Mouse (Mus musculus) E14TG2a.4 (cell line): Measurements from ENCODE around the gene E130114P18Rik.

Experiments used
- H3K27me3 ChIP-seq: 2 replicates; pipeline ENCODE4 v1.6.1; 2014; ENCODE audit warnings: low read length, control low read depth; ENCODE audit not compliant: insufficient read depth
- H3K36me3 ChIP-seq: 2 replicates; pipeline ENCODE4 v1.6.1; 2014; ENCODE audit warnings: low read length, control low read depth; ENCODE audit not compliant: insufficient read depth
- H3K4me1 ChIP-seq: replicated peaks from 2 replicates; pipeline ENCODE4 v1.6.1; 2014; ENCODE audit warnings: low read depth, low read length, control low read depth
- H3K4me3 ChIP-seq: replicated peaks from 2 replicates; pipeline ENCODE4 v1.5.1; 2014; ENCODE audit warnings: mild to moderate bottlenecking, low read length
- H3K9me3 ChIP-seq: 2 replicates; pipeline ENCODE4 v1.6.1; 2014; ENCODE audit warnings: low read length, control low read depth
- CTCF ChIP-seq: conservative IDR thresholded peaks from 2 replicates; pipeline ENCODE4 v1.5.1; 2014; ENCODE audit warnings: low read length
- NANOG ChIP-seq: IDR thresholded peaks from 2 replicates; pipeline ENCODE4 v1.6.1; 2014; ENCODE audit warnings: borderline replicate concordance, low read length, mixed read lengths
- POU5F1 ChIP-seq: IDR thresholded peaks from 2 replicates; pipeline ENCODE4 v1.6.1; 2014; ENCODE audit warnings: low read length, borderline replicate concordance

E130114P18Rik gene

DNA sequence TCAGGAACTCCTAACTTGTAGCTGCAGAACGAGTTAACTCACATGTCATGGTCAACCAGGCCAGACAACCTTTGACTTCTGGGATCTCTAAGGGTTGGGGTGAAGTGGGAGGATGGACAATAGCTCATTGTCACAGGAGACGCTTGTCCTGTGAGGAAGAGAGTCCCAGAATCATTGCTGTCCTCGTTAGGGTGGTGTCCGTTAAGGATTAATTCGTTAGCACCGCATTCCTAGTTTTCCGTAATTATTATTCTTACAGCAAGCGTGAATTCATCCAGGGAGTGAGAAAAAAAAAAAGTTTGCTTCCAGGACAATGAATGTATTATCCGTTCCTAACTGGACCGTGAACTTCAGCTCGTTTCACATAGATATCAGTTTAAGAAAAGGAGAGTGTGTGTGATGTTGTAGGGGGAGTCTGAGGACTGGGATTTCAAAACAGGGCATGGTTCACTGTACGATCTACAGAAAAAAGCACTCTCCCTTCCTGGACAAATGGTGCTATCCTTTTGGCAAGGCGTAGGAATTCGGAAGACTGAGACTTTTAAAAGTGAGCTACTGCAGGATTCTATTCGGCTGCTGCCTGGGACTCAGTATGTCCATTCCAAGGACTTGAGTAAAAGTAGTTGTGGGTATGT, 195.0 kb downstream of the E130114P18Rik start:
- TF ChIP-seq CTCF (no peak), NANOG (no peak), POU5F1 (no peak)
- Histone ChIP-seq H3K9me3 (no peaks in the 10 kb centered on the region), H3K4me3 (no peak overlapping the region), H3K36me3 (no peaks in the 10 kb centered on the region), H3K4me1 (no peaks in the 10 kb centered on the region), H3K27me3 (peaks cover 3% of the 10 kb centered on the region; the same call in 1 of the 2 replicates)

DNA sequence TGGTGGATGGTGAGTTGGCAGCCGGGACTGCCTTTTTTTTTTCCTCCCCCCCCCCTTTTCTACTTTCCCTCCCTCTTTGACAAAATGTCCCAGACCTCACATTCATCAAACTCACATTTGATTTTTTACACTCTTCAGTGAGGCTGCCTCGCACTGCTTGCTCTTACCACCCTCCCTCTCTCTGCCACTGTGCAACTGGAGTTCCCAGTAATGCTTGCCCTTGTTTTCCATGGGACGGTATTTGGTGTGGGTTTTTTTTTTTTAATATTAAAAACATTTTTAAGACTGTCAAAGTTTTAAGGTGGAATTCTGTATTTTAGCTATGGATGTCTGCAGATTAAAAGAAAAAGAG, 195.8 kb downstream of the E130114P18Rik start:
- Histone ChIP-seq H3K36me3 (no peaks in the 10 kb centered on the region), H3K27me3 (peaks cover 3% of the 10 kb centered on the region; the same call in 1 of the 2 replicates), H3K4me3 (no peak overlapping the region), H3K9me3 (no peaks in the 10 kb centered on the region), H3K4me1 (no peaks in the 10 kb centered on the region)
- no peak for TF ChIP-seq NANOG
- no peak for TF ChIP-seq CTCF
- TF ChIP-seq POU5F1: no peak

DNA sequence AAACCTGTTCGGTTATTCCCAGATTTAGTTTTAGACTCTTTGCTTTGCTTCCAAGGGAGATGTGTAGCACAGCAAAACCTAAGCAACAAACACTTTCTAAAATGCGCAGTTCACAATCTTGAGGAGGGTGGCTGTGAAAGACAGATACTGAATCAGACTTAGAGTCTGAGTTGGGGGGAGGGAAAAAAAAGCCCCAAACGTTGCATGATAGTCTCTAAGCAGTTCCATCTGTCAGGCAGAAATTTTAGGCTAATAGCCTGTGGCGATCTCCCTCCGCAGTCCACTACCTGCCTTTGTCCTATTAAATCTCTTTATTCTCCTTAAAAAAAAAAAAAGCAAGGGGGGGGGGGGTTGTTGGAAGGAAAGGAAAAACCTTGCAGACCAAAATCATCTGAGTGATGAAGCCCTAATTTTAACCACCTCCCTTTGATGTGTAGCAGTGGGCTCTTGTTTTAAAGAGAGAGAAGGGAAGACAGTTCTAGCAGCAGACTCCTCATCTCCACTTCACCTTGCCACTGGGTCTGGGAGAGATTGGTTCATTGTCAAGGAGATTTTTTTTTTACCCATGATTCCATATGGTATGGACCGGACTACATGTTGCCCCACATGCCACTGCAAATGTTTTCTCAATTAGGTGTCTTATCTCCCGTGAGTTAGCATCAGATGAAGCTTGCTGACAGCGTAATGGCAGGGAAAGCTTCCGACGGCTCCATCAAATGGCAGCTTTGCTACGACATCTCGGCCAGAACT, 196.4 kb downstream of the E130114P18Rik start:
- Histone ChIP-seq H3K27me3 (peaks cover 3% of the 10 kb centered on the region; the same call in 1 of the 2 replicates), H3K4me3 (no peak overlapping the region), H3K4me1 (no peaks in the 10 kb centered on the region), H3K36me3 (no peaks in the 10 kb centered on the region), H3K9me3 (no peaks in the 10 kb centered on the region)
- TF ChIP-seq NANOG (no peak), CTCF (no peak), POU5F1 (no peak)

DNA sequence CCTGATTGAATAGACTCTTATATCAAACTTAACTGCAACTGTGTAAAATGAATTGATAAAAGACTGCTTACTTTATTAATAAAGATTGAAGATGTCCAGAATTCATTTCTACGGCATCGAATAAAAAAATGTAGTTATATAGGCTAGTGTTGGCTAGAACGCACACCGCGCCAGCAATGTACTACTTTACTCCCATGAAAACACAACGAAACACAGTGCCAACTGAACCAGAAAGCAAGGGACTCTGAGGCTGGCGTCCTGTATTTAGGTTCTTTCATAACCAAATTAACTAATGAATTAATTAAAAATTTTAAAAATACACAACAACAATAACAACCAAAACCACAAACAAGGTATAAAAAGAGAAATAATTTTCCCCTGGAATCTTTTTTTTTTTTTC, 197.0 kb downstream of the E130114P18Rik start:
- Histone ChIP-seq H3K36me3 (no peaks in the 10 kb centered on the region), H3K9me3 (no peaks in the 10 kb centered on the region), H3K4me1 (no peaks in the 10 kb centered on the region), H3K4me3 (no peak overlapping the region), H3K27me3 (peaks cover 3% of the 10 kb centered on the region; the same call in 1 of the 2 replicates)
- TF ChIP-seq POU5F1 (no peak), CTCF (no peak), NANOG (no peak)

DNA sequence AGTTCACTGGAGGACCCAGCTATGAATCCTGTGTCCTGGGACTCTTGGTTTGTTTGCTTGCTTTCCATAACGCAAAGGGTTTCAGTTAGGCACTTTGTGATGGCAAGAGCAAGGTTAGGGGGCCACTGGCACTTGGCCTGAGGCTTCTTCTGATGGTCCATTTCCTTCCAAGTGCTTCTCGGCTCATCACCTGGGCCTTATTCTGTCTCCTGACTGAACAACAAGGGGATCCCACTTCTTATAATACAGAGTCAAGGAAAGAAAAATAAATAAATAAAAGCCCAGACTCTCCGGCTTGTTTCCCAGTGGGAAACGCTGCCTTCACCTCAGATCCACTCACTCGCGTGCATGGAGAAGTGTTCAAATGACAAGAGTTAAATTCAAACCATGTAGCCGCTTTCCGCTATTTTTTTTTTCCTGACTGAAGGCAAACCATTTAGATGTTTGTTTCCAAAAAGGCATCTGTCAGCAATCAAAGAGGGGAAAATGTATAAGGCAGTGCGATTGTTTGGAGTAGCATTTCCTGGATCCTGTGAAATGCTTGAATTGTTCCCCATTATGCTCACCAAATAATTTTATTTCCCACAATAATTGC, 199.2 kb downstream of the E130114P18Rik start:
- H3K27me3 ChIP-seq: peaks cover 3% of the 10 kb centered on the region; the same call in 1 of the 2 replicates

DNA sequence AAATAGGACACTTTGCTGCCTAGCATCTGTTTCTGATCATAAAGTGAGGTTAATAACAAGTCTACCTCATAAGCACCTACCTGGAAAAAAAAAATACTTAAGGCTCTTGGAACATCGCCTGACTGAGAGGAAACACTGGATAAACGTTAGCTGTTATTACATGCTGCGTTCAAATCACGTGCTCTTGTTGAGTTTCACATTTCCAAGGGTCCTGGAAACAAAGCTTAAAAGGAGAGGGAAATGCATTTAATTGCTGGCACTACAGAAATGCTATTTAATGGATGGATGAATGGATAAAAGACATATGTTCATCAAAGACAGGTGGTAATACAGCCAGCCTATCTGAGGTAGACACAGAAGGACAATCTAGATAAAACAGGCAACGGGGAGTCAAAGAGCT, 200.4 kb downstream of the E130114P18Rik start:
- peaks cover under 1% of the 10 kb centered on the region; the same call in 1 of the 2 replicates for H3K27me3 ChIP-seq
- H3K4me1 ChIP-seq: no peaks in the 10 kb centered on the region
- no peaks in the 10 kb centered on the region for H3K36me3 ChIP-seq

More for the DNA sequence above, 199.2 kb downstream of the E130114P18Rik start:
- Histone ChIP-seq H3K4me3 (no peak overlapping the region), H3K9me3 (no peaks in the 10 kb centered on the region), H3K36me3 (no peaks in the 10 kb centered on the region), H3K4me1 (no peaks in the 10 kb centered on the region)
- no peak for TF ChIP-seq NANOG
- no peak for TF ChIP-seq POU5F1
- no peak for TF ChIP-seq CTCF

DNA sequence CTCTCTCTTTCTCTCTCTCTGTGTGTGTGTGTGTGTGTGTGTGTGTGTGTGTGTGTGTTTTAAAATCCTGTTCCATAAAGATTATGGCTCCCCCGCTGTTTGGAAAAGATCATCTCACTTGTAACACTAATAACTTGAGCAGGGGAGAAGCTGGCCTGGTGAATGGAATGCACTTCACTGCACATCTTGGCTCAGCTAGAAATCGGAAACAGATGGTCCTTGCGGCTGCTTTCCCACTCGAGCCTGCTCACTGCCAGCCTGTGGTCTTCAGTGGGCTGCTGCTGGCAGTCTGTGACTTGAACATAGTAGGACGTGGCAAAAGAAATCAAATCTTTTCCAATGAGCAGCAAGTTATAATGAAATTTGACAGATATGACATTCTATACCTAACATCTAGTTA, 202.4 kb downstream of the E130114P18Rik start:
- no peak overlapping the region for H3K4me3 ChIP-seq
- TF ChIP-seq POU5F1 (no peak), CTCF (no peak), NANOG (no peak)
- H3K9me3 ChIP-seq: no peaks in the 10 kb centered on the region
- H3K36me3 ChIP-seq: no peaks in the 10 kb centered on the region
- H3K27me3 ChIP-seq: no peaks in the 10 kb centered on the region
- no peaks in the 10 kb centered on the region for H3K4me1 ChIP-seq

More for the DNA sequence above, 200.4 kb downstream of the E130114P18Rik start:
- H3K4me3 ChIP-seq: no peak overlapping the region
- no peaks in the 10 kb centered on the region for H3K9me3 ChIP-seq
- no peak for TF ChIP-seq NANOG
- no peak for TF ChIP-seq POU5F1
- no peak for TF ChIP-seq CTCF

DNA sequence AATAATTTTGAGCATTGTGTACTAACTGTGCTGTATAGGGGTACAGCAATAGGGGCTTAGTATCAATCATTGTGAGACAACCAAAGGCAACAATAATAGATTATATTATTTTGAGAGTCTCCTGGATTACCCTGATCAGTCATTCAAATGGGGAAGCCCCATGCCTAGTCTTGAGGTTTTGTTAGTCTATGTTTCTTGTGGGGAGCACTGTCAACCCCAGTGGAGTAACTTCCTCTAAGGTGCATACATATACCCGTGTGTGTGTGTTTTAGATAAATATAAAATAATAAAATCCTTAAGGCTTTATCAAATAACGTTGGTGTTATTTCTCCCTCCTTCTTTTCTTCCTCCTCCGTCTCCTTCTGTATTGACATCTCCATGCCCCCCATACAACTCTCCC, 208.6 kb downstream of the E130114P18Rik start:
- Histone ChIP-seq H3K27me3 (no peaks in the 10 kb centered on the region), H3K4me1 (no peaks in the 10 kb centered on the region), H3K4me3 (no peak overlapping the region), H3K36me3 (no peaks in the 10 kb centered on the region), H3K9me3 (no peaks in the 10 kb centered on the region)
- TF ChIP-seq NANOG (no peak), CTCF (no peak), POU5F1 (no peak)
